Mouse (Mus musculus) forebrain, embryonic 14.5 days (tissue): ENCODE measurements at regions not wholly inside any gene's neighbourhood (a gene's known extent, or its start where the extent isn't known, plus 50 kb on each side); places are given as distances from the start of the nearest gene placed in this dataset.

Source experiments
- ATAC-seq: fragments of 200-750 bp; cut with Nextera tagmentation; 2 replicates; pipeline ENCODE4 v1.8.0; 2017; ENCODE audit warnings: mild to moderate bottlenecking, moderate library complexity
- DNase-seq: peaks from one replicate; pipeline ENCODE4 v3.0.0-alpha.2; 2015; ENCODE audit warnings: low spot score
- H3K27ac ChIP-seq: fragments of 300-500 bp; sonication (generic); 2 replicates; pipeline ENCODE4 v1.5.1; 2014; ENCODE audit warnings: low read depth, mild to moderate bottlenecking, control low read depth, low read length, moderate library complexity
- H3K27me3 ChIP-seq: fragments of 300-500 bp; sonication (generic); replicated peaks from 2 replicates; pipeline ENCODE4 v1.6.1; 2014; ENCODE audit warnings: low read length, control low read depth, mixed read lengths; ENCODE audit not compliant: control insufficient read depth, insufficient read depth
- H3K36me3 ChIP-seq: fragments of 300-500 bp; sonication (generic); 2 replicates; pipeline ENCODE4 v1.6.1; 2014; ENCODE audit warnings: low read length, control low read depth; ENCODE audit not compliant: control insufficient read depth, insufficient read depth
- H3K4me1 ChIP-seq: fragments of 300-500 bp; sonication (generic); 2 replicates; pipeline ENCODE4 v1.6.1; 2014; ENCODE audit warnings: antibody characterized with exemption, low read length, control low read depth; ENCODE audit not compliant: control insufficient read depth, insufficient read depth
- H3K4me2 ChIP-seq: fragments of 300-500 bp; sonication (generic); 2 replicates; pipeline ENCODE4 v1.6.1; 2014; ENCODE audit warnings: mild to moderate bottlenecking, control low read depth, low read length
- H3K4me3 ChIP-seq: fragments of 300-500 bp; sonication (generic); 2 replicates; pipeline ENCODE4 v1.5.1; 2014; ENCODE audit warnings: low read depth, low read length, control low read depth
- H3K9ac ChIP-seq: fragments of 300-500 bp; sonication (generic); 2 replicates; pipeline ENCODE4 v1.6.1; 2014; ENCODE audit warnings: mild to moderate bottlenecking, low read length, control low read depth, moderate library complexity
- H3K9me3 ChIP-seq: fragments of 300-500 bp; sonication (generic); replicated peaks from 2 replicates; pipeline ENCODE4 v1.6.1; 2016; ENCODE audit warnings: low read length, control low read depth, mixed read lengths; ENCODE audit not compliant: control insufficient read depth
- WGBS: fragments of 180-500 bp; shearing (Covaris S2); extraction: QIAGEN DNeasy Blood & Tissue Kit; methylation state at CpG from one replicate; pipeline ENCODE4 v1.1.7; 2014; 5-methylcytosine and 5-hydroxymethylcytosine counted together

DNA sequence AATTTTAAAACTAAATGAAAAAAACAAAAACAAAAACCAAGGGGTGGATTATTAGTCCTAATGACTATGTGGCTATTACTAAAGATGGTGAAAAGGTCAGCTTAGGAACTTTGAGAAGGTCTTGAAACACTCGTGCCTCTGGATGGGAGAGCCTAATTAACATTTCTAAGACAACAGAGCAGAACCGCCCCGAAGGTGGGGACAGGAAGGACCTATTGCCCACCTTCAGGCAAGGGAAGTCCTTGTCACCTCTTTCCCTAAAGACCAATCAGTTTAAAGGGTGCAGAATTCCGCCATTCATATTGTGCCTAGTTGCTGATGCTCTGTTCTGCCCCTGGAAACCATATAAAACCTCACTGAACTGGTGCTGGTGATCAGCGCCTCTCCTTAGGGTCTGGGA, 63.5 kb upstream of the Nap1l1 start:
- no peak overlapping the region for H3K9ac ChIP-seq
- 66% methylated on average over 5 of the region's 5 CpGs for WGBS
- H3K36me3 ChIP-seq: no peaks in the 10 kb centered on the region
- H3K4me1 ChIP-seq: no peaks in the 10 kb centered on the region
- no peak overlapping the region for H3K4me3 ChIP-seq
- ATAC-seq (no peak), DNase-seq (no peak)
- H3K27me3 ChIP-seq: no peaks in the 10 kb centered on the region
- H3K27ac ChIP-seq: no peak overlapping the region
- no peak overlapping the region for H3K4me2 ChIP-seq
- no peaks in the 10 kb centered on the region for H3K9me3 ChIP-seq

DNA sequence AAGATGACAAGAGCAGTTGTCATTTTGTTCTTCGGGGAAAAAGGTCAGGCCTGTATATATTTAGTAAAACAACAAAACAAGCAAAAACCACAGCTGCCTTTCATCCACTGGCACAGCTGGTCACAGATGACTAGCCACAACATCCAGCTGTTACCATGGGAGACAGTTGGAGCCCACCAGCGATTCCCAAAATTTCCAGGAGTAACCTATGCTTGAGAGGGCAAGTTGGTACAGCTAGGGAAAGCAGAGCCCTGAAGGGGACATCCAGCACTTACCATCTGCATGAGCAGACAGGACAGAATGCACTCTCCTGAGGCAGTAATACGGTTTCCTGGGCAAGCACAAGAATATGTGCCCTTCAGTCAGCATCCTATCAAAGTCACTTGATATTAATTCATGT, 62.9 kb upstream of the Nap1l1 start:
- H3K27me3 ChIP-seq: no peaks in the 10 kb centered on the region
- H3K9me3 ChIP-seq: no peaks in the 10 kb centered on the region
- H3K4me3 ChIP-seq: no peak overlapping the region
- ATAC-seq (no peak), DNase-seq (no peak)
- WGBS: 83% methylated on average over 3 of the region's 3 CpGs
- H3K4me1 ChIP-seq: no peaks in the 10 kb centered on the region
- no peak overlapping the region for H3K27ac ChIP-seq
- H3K36me3 ChIP-seq: no peaks in the 10 kb centered on the region
- H3K4me2 ChIP-seq: no peak overlapping the region
- no peak overlapping the region for H3K9ac ChIP-seq

DNA sequence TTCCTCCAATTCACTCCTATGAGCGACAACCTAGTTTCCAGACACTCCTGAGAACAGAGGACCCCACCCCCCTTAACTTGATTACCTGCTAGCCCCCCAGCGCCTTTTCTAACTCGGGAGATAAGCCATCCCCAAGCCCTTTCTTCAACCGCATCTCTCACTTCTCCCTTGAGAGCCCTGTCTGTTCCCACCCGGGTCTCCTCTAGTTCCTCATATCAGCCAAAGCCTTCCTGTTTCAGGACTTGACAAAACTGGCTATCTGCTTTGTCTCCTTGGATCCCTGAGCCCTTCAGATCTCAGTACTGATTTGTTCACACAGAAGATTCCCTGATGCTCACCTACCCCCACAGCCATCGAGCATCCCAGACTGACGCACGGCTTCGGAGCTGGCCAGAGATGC, 61.5 kb upstream of the Nap1l1 start:
- no peaks in the 10 kb centered on the region for H3K4me1 ChIP-seq
- H3K36me3 ChIP-seq: no peaks in the 10 kb centered on the region
- WGBS: 91% methylated on average over 9 of the region's 9 CpGs
- no peak overlapping the region for H3K27ac ChIP-seq
- DNase-seq (no peak), ATAC-seq (no peak)
- no peak overlapping the region for H3K4me2 ChIP-seq
- H3K9ac ChIP-seq: no peak overlapping the region
- H3K27me3 ChIP-seq: no peaks in the 10 kb centered on the region
- no peaks in the 10 kb centered on the region for H3K9me3 ChIP-seq
- no peak overlapping the region for H3K4me3 ChIP-seq

DNA sequence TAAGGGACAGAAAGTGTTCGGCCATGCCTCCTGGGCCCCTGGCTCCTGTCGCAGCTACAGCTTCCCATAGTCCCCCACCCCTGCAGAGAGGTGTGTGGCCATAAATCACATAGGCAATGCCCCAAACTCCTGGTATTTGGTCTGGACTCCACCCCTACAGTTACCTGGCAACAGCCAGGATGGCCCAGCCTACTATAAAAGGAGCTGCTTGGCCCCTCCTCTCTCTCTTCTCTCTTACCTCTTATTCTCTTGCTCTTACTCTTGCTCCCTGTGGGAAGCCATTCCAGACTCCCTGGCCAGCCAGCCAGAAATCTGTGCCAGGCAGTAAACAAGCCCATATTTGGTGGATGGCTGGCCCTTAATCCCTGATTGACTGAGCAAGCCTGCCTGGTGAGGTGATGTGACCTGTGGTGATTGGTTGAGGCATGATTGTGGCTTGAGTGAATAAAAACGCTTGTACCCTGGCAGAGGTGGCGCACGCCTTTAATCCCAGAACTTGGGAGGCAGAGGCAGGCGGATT, 56.4 kb upstream of the Nap1l1 start:
- ATAC-seq: no peak

DNA sequence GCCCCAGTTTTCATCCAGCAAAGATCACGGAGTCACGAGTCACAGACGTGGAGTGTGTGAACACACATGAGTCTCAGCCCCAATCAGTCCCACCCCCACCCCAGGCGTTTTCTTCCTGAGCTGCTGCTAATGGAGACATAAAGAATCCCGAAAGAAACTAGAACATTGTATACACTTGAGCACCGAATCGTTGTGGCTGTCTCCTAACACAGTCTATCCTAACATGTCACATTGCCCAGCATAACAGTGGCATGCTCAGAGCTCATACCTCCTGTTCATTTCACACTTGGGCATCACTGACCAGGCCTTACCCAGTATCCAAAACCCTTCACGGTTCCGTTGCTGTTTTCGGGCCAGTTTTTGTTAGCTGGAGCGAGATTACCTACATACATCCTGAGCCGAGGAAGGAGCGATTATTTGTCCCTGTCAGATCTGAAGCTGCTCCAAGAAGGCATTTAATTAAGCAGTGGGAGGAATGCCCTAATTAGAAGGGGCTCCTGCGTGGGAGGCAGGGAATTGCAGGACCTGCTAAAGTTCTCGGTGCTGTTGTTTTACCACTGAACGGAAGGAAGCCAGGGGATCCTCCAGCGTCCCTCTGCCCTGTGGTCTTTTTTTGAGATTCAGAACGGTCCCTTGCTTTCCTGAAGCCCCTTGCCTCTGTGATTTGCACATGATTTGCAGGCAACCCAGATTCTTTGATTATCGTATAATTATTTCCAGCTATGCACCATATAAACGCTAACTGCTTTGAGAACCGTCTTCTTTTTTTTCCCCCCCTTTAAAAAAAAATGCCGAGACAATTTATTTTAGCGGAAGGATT, 53.4 kb upstream of the Nap1l1 start:
- Histone ChIP-seq H3K4me2 (peak overlapping the region; percentile 65), H3K36me3 (no peaks in the 10 kb centered on the region), H3K9ac (peak overlapping the region; percentile 51), H3K9me3 (no peaks in the 10 kb centered on the region), H3K4me1 (peaks cover 13% of the 10 kb centered on the region; the same call in 1 of the 2 replicates), H3K4me3 (peak overlapping the region; percentile 27), H3K27ac (peak overlapping the region; percentile 44; the same call in 1 of the 2 replicates), H3K27me3 (no peaks in the 10 kb centered on the region)
- WGBS: 5% methylated on average over 23 of the region's 23 CpGs
- DNase-seq (peak; percentile 63), ATAC-seq (peak; percentile 64)

More for the DNA sequence above, 56.4 kb upstream of the Nap1l1 start:
- H3K4me1 ChIP-seq: peaks cover 10% of the 10 kb centered on the region; the same call in 1 of the 2 replicates
- H3K36me3 ChIP-seq: no peaks in the 10 kb centered on the region
- no peak overlapping the region for H3K9ac ChIP-seq
- H3K9me3 ChIP-seq: no peaks in the 10 kb centered on the region
- DNase-seq: no peak
- no peak overlapping the region for H3K4me2 ChIP-seq
- WGBS: 80% methylated on average over 6 of the region's 6 CpGs
- no peak overlapping the region for H3K27ac ChIP-seq
- no peaks in the 10 kb centered on the region for H3K27me3 ChIP-seq
- H3K4me3 ChIP-seq: no peak overlapping the region

DNA sequence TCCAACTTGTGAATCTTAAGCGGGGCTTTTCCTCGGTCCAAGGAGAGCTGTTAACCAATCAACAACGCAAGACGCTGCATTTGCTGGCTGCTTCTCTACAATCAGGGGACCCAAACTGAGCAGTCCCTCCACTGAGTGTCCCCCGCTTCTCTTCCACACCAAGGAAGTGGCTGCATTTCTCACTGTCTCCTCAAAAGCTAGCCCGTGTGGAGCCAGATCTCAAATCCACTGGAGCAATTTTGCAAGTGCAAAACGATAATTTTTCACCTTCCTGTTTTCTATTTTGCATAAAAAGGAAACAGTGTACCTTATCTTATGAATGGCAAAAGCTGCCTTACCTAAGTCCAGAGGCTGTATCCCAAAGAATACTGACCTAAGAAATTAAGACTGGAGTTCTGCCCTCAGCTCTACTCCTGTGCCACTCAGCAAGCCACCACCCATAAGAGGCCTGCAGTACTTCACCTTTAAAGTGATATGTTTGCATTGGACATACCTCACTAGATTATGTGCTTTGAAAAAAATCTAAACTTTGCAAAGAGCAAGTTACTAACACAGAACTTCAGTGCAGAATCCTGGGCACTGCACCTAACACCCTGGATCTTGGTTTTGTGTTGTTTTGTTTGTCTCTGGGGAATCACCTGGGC, 52.7 kb upstream of the Nap1l1 start:
- peak overlapping the region; percentile 27 for H3K4me3 ChIP-seq
- ATAC-seq (peak; percentile 59; the same call in 1 of the 2 replicates), DNase-seq (peak; percentile 55)
- 6% methylated on average over 7 of the region's 7 CpGs for whole genome bisulfite sequencing
- H3K27ac ChIP-seq: no peak overlapping the region
- peaks cover 13% of the 10 kb centered on the region; the same call in 1 of the 2 replicates for H3K4me1 ChIP-seq
- H3K4me2 ChIP-seq: peak overlapping the region; percentile 65
- H3K9me3 ChIP-seq: no peaks in the 10 kb centered on the region
- H3K27me3 ChIP-seq: no peaks in the 10 kb centered on the region
- no peaks in the 10 kb centered on the region for H3K36me3 ChIP-seq
- peak overlapping the region; percentile 51 for H3K9ac ChIP-seq

DNA sequence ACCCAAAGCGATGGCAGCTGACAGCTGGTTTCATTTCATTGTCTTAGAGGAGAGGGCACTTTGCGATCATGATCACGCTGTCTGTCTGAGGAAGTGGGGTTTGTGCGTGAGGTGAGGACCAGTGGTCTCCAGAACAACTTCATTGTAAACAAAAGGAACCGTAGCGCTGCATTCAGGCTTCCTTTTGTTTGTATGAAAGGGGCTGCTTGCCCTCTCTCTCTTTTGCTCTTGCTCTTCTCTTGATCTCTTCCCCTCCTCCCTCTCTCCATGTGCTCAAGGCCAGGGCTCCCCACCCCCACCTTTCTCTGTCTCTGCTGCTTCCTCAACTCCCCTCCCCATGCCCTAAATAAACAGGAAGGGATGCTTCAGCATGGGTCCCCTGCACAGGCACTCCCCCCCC, 51.0 kb upstream of the Nap1l1 start:
- Histone ChIP-seq H3K27ac (no peak overlapping the region), H3K4me2 (peak overlapping the region; percentile 24; the same call in 1 of the 2 replicates)
- no peak for ATAC-seq

DNA sequence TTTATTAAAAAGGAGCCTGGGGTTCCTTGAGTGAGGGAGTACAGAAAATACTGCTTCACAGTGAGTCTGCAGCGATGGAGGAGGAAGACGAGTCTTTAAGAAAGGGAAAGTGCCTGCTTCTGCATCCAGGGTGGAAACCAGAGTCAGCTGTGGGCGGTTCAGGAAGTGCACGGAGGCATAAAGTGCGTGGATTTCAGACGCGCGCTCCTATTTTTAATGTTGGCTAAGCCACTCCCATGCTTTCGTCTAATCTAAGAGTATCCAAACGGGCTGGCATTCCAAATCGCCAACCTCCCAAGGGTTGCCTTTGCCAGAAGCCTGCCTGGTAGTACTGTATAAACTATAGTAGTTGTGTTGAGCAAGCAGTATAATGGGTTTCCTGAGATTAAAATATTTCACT, 50.4 kb upstream of the Nap1l1 start:
- ATAC-seq (no peak), DNase-seq (no peak)
- H3K9ac ChIP-seq: no peak overlapping the region
- no peaks in the 10 kb centered on the region for H3K9me3 ChIP-seq
- no peak overlapping the region for H3K27ac ChIP-seq
- WGBS: 38% methylated on average over 11 of the region's 11 CpGs
- peaks cover 13% of the 10 kb centered on the region; the same call in 1 of the 2 replicates for H3K4me1 ChIP-seq
- no peaks in the 10 kb centered on the region for H3K27me3 ChIP-seq
- peak overlapping the region; percentile 5; the same call in 1 of the 2 replicates for H3K4me2 ChIP-seq
- no peak overlapping the region for H3K4me3 ChIP-seq
- no peaks in the 10 kb centered on the region for H3K36me3 ChIP-seq

More for the DNA sequence above, 51.0 kb upstream of the Nap1l1 start:
- 11% methylated on average over 6 of the region's 6 CpGs for WGBS
- peaks cover 13% of the 10 kb centered on the region; the same call in 1 of the 2 replicates for H3K4me1 ChIP-seq
- H3K9ac ChIP-seq: no peak overlapping the region
- DNase-seq: peak; percentile 19
- H3K4me3 ChIP-seq: no peak overlapping the region
- H3K36me3 ChIP-seq: no peaks in the 10 kb centered on the region
- H3K9me3 ChIP-seq: no peaks in the 10 kb centered on the region
- no peaks in the 10 kb centered on the region for H3K27me3 ChIP-seq
